29 mouse cellular contexts compared by ENCODE assay signal in the genomic region with DNA sequence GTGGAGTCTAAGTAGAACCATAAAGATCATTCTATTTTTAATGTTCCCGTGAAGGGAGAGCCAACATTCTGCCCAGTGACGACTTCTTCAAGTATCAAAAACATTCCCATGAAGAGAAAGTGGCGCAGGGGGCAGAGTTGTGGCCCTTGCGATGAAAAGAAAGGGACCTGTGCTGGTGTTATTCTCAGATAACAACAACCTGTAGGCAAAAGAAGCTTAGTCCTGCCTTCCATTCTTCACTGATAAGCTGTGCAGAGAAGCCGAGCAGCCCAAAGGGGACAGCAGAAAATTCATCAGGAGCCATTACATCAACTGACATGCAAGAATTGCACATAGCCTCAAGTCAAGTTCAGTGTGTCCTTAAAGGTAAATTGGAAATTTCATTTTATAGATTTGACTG. TPM values are rescaled to one million over a fixed set of nuclear protein-coding genes. Genes with fewer than 3 reads are reported as not detected.
A peak's percentile ranks its signal among the peaks of the same experiment; 100 is the strongest.
DNase-seq lines count a peak whose midpoint lies in the region; ATAC-seq and TF ChIP-seq lines count a peak whose summit lies in the region.
"Had no signal": no experiment of that assay in that cellular context is flagged by ENCODE, and none has a peak within 500 bp of the region (broad histone marks: within the 10 kb centered on the region; RNA-seq: fewer than 3 reads in every experiment).

No protein-coding gene starts in this region.

- peak overlapping the region; percentile 85 for H3K4me2 ChIP-seq in heart, embryonic 13.5 days
- H3K4me2 ChIP-seq in liver, embryonic 14.5 days (ENCODE audit: low read depth) = peak overlapping the region; percentile 88
- H3K4me2 ChIP-seq: midbrain, embryonic 15.5 days; neural tube, embryonic 12.5 days had no signal

- no peak for TF ChIP-seq POLR2A in MEL (IDR thresholded peaks at IDR 0.05; ENCODE audit: control insufficient read depth in 1 of 2, insufficient read depth in 1 of 2, low read depth in 1 of 2, low read length in 2 of 2, poor library complexity in 1 of 2)

- no peaks in the 10 kb centered on the region for H3K27me3 ChIP-seq in heart, embryonic 13.5 days (replicated peaks)
- no peaks in the 10 kb centered on the region for H3K27me3 ChIP-seq in MEL (ENCODE audit: control insufficient read depth in 1 of 2, insufficient read depth in 2 of 2, low read length in 2 of 2)
- no peaks in the 10 kb centered on the region for H3K27me3 ChIP-seq in liver, embryonic 14.5 days (ENCODE audit: control insufficient read depth, insufficient read depth, low read length)
- H3K27me3 ChIP-seq: CH12.LX; hindbrain, embryonic 15.5 days; lung, embryonic 15.5 days; midbrain, embryonic 15.5 days; neural tube, embryonic 12.5 days had no signal

- no peaks in the 10 kb centered on the region for H3K79me2 ChIP-seq in MEL (ENCODE audit: control insufficient read depth, insufficient read depth, low read length, poor library complexity)

- H3K9me3 ChIP-seq in heart, embryonic 13.5 days = no peaks in the 10 kb centered on the region
- H3K9me3 ChIP-seq in MEL (replicated peaks; ENCODE audit: insufficient read depth, low read length) = no peaks in the 10 kb centered on the region
- H3K9me3 ChIP-seq in liver, embryonic 14.5 days (ENCODE audit: control insufficient read depth, low read length) = no peaks in the 10 kb centered on the region
- H3K9me3 ChIP-seq: embryonic facial prominence, embryonic 10.5 days; hindbrain, embryonic 15.5 days; limb, embryonic 13.5 days; lung, embryonic 15.5 days; midbrain, embryonic 15.5 days; neural tube, embryonic 12.5 days had no signal

- no peak for TF ChIP-seq EP300 in MEL (IDR thresholded peaks at IDR 0.05; ENCODE audit: low read depth in 1 of 2, low read length in 2 of 2)
- peak; percentile 73 for TF ChIP-seq EP300 in liver, embryonic 14.5 days (IDR thresholded peaks at IDR 0.05; ENCODE audit: low read depth)

- H3K36me3 ChIP-seq in heart, embryonic 13.5 days = no peaks in the 10 kb centered on the region
- peaks cover 0 to 8% of the 10 kb centered on the region in 2 experiments; a peak in 1 of 4 replicates for H3K36me3 ChIP-seq in MEL (ENCODE audit: control insufficient read depth in 1 of 2, insufficient read depth in 2 of 2, low read length in 2 of 2)
- no peaks in the 10 kb centered on the region for H3K36me3 ChIP-seq in liver, embryonic 14.5 days (replicated peaks; ENCODE audit: control insufficient read depth, insufficient read depth, low read depth)
- H3K36me3 ChIP-seq: embryonic facial prominence, embryonic 10.5 days; hindbrain, embryonic 15.5 days; limb, embryonic 13.5 days; lung, embryonic 15.5 days; midbrain, embryonic 15.5 days; neural tube, embryonic 12.5 days had no signal

- 25% methylated on average over 5 of the region's 5 CpGs for WGBS in heart, embryonic 13.5 days
- WGBS in liver, embryonic 14.5 days (ENCODE audit: insufficient replicate concordance) = 13% methylated on average over 5 of the region's 5 CpGs

- TF ChIP-seq CTCF in MEL (IDR thresholded peaks at IDR 0.05 in 2 of 3, conservative IDR thresholded peaks at IDR 0.05 in 1 of 3; ENCODE audit: control insufficient read depth in 1 of 3, insufficient read depth in 1 of 3, low read depth in 2 of 3, low read length in 3 of 3, poor library complexity in 1 of 3, severe bottlenecking in 1 of 3) = no peak
- TF ChIP-seq CTCF in liver, embryonic 14.5 days (IDR thresholded peaks at IDR 0.05; ENCODE audit: low read depth) = no peak

- no peak for TF ChIP-seq RAD21 in MEL (IDR thresholded peaks at IDR 0.05; ENCODE audit: low read depth, low read length)

- DNase-seq in heart, adult 8-10 months (ENCODE audit: low spot score) = no peak
- peak; percentile 10 for DNase-seq in MEL (ENCODE audit: low read depth, low spot score)
- peak; percentile 60 for DNase-seq in c-Kit-positive CD71-positive TER-119-positive erythroid progenitor cells, embryonic 14.5 days (ENCODE audit: low spot score)
- DNase-seq in liver, embryonic 14.5 days (ENCODE audit: low read depth in 3 of 3, low spot score in 3 of 3) = peak; percentile 48 to 60 (median 51)
- no peak for DNase-seq in thymus, postnatal 10 days (ENCODE audit: low spot score in 2 of 2)
- DNase-seq in lung, postnatal 36 days = no peak
- DNase-seq: B cell, adult 2 months; cerebellum, adult 9-10 months; gastrocnemius, postnatal 25 days; heart, postnatal 4 days; kidney, postnatal 4 days; lung, postnatal 4 days; right cerebral cortex, postnatal 14 days; thymus, adult 2 months had no signal

- ATAC-seq in heart, embryonic 13.5 days (ENCODE audit: extremely low read depth, insufficient number of reproducible peaks, low FRiP score, low TSS enrichment) = no peak
- peak; percentile 69 for ATAC-seq in liver, embryonic 14.5 days (ENCODE audit: insufficient read depth)
- ATAC-seq: midbrain, embryonic 15.5 days had no signal

- no peak overlapping the region for H3K9ac ChIP-seq in heart, embryonic 13.5 days
- H3K9ac ChIP-seq in MEL (ENCODE audit: control insufficient read depth, low read depth, low read length, poor library complexity, severe bottlenecking) = no peak overlapping the region
- H3K9ac ChIP-seq in liver, embryonic 14.5 days (replicated peaks) = peak overlapping the region; percentile 42; the same call in 1 of the 2 replicates
- H3K9ac ChIP-seq: hindbrain, embryonic 15.5 days; limb, embryonic 13.5 days; lung, embryonic 15.5 days; midbrain, embryonic 15.5 days; neural tube, embryonic 12.5 days had no signal

- H3K27ac ChIP-seq in heart, embryonic 13.5 days (replicated peaks) = peak overlapping the region; percentile 49; the same call in 1 of the 2 replicates
- H3K27ac ChIP-seq in MEL (ENCODE audit: control insufficient read depth, low read depth, low read length) = no peak overlapping the region
- peak overlapping the region; percentile 66 for H3K27ac ChIP-seq in liver, embryonic 14.5 days
- H3K27ac ChIP-seq: embryonic facial prominence, embryonic 10.5 days; hindbrain, embryonic 15.5 days; limb, embryonic 13.5 days; lung, embryonic 15.5 days; midbrain, embryonic 15.5 days; neural tube, embryonic 12.5 days; stomach, postnatal 0 days had no signal

- 0 out of 2 replicates have a peak overlapping the region, but pooled peaks have one; percentile 6 for H3K4me3 ChIP-seq in heart, embryonic 13.5 days
- no peak overlapping the region for H3K4me3 ChIP-seq in MEL (ENCODE audit: control insufficient read depth in 1 of 2, insufficient read depth in 1 of 2, low read depth in 2 of 2, low read length in 2 of 2)
- peak overlapping the region; percentile 7 to 17; a peak in 2 of 4 replicates for H3K4me3 ChIP-seq in liver, embryonic 14.5 days (ENCODE audit: insufficient read depth in 1 of 2, low read depth in 2 of 2, low read length in 2 of 2)
- H3K4me3 ChIP-seq: embryonic facial prominence, embryonic 10.5 days; hindbrain, embryonic 15.5 days; lung, embryonic 15.5 days; midbrain, embryonic 15.5 days; neural tube, embryonic 12.5 days had no signal

- peaks cover 16% of the 10 kb centered on the region for H3K4me1 ChIP-seq in heart, embryonic 13.5 days
- H3K4me1 ChIP-seq in MEL (ENCODE audit: control insufficient read depth in 1 of 2, insufficient read depth in 2 of 2, low read length in 2 of 2) = no peaks in the 10 kb centered on the region; a peak in 1 of 4 replicates
- H3K4me1 ChIP-seq in liver, embryonic 14.5 days (replicated peaks; ENCODE audit: control insufficient read depth in 2 of 2, insufficient read depth in 2 of 2, low read length in 1 of 2) = peaks cover 11 to 22% of the 10 kb centered on the region in 2 experiments
- H3K4me1 ChIP-seq: lung, embryonic 15.5 days; neural tube, embryonic 12.5 days had no signal

TF ChIP-seq in MEL, 35 proteins besides CTCF, POLR2A, EP300 and RAD21:
- TF ChIP-seq ZMIZ1 (IDR thresholded peaks at IDR 0.05; ENCODE audit: low read depth, low read length) = no peak
- TF ChIP-seq MXI1 (IDR thresholded peaks at IDR 0.05; ENCODE audit: low read depth, low read length) = no peak
- no peak for TF ChIP-seq CHD2 (IDR thresholded peaks at IDR 0.05; ENCODE audit: low read length)
- TF ChIP-seq MEF2A (IDR thresholded peaks at IDR 0.05; ENCODE audit: extremely low read depth, insufficient replicate concordance, low read depth, low read length, poor library complexity, severe bottlenecking) = no peak
- no peak for TF ChIP-seq NELFE (IDR thresholded peaks at IDR 0.05; ENCODE audit: low read depth, low read length)
- TF ChIP-seq GABPA (IDR thresholded peaks at IDR 0.05; ENCODE audit: low read depth, low read length) = no peak
- no peak for TF ChIP-seq USF1 (IDR thresholded peaks at IDR 0.05; ENCODE audit: low read depth, low read length)
- TF ChIP-seq TCF12 (IDR thresholded peaks at IDR 0.05; ENCODE audit: low read depth, low read length) = no peak
- TF ChIP-seq JUND (IDR thresholded peaks at IDR 0.05; ENCODE audit: low read depth, low read length) = no peak
- TF ChIP-seq E2F4 (IDR thresholded peaks at IDR 0.05; ENCODE audit: borderline replicate concordance, low read depth, low read length) = no peak
- no peak for TF ChIP-seq TAL1 (IDR thresholded peaks at IDR 0.05; ENCODE audit: low read length)
- no peak for TF ChIP-seq USF2 (IDR thresholded peaks at IDR 0.05; ENCODE audit: borderline replicate concordance in 1 of 2, insufficient read depth in 1 of 2, low read depth in 1 of 2, low read length in 2 of 2)
- no peak for TF ChIP-seq UBTF (IDR thresholded peaks at IDR 0.05; ENCODE audit: borderline replicate concordance, insufficient read depth, low read depth, low read length)
- no peak for TF ChIP-seq BHLHE40 (IDR thresholded peaks at IDR 0.05; ENCODE audit: borderline replicate concordance, low read depth, low read length)
- TF ChIP-seq MAFK (IDR thresholded peaks at IDR 0.05; ENCODE audit: borderline replicate concordance, low read depth, low read length) = no peak
- no peak for TF ChIP-seq MAZ (IDR thresholded peaks at IDR 0.05; ENCODE audit: low read depth, low read length)
- TF ChIP-seq TBP (IDR thresholded peaks at IDR 0.05; ENCODE audit: low read depth, low read length) = no peak
- no peak for TF ChIP-seq KAT2A (conservative IDR thresholded peaks at IDR 0.05; ENCODE audit: low read depth, low read length)
TF ChIP-seq in MEL: peak in this region for 0.

RNA-seq across cellular contexts. Expression of gene Gfral, which starts 24.5 kb away (rescaled TPM):
- polyA plus RNA-seq in heart, embryonic 13.5 days (2015; fragmentation: Nextera tagmentation; extraction: Ambion mirVana) = not detected in 2 replicates
- not detected for total RNA-seq in heart, adult 8-10 months (2022)
- not detected in 2 replicates for total RNA-seq in MEL (2012; rRNA removed)
- polyA plus RNA-seq in MEL (2012; ENCODE audit: insufficient read depth in 1 of 2, insufficient read length in 2 of 2, low read depth in 1 of 2, low replicate concordance in 2 of 2, missing spikeins in 1 of 2) = not detected
- not detected in 2 replicates for polyA plus RNA-seq in liver, embryonic 14.5 days (2012; rRNA removed)
- polyA plus RNA-seq in liver, embryonic 14.5 days (2014; fragmentation: Nextera tagmentation; extraction: Ambion mirVana) = not detected in 2 replicates
- total RNA-seq: adrenal gland, postnatal 10 days; CH12.LX; gastrocnemius, postnatal 25 days; heart, postnatal 4 days; left cerebral cortex, adult 18-20 months; left cerebral cortex, postnatal 25 days had no signal
- polyA plus RNA-seq: embryonic facial prominence, embryonic 10.5 days; forebrain, embryonic 11.5 days; hindbrain, embryonic 15.5 days; intestine, embryonic 14.5 days; kidney, embryonic 14.5 days; limb, embryonic 13.5 days; lung, embryonic 15.5 days; midbrain, embryonic 15.5 days; neural tube, embryonic 12.5 days; stomach, postnatal 0 days; thymus, adult 2 months had no signal

Comparison
In these comparisons a context has a peak if more than half of its experiments do, and no peak if none do; other contexts are left out.
1. H3K4me3 ChIP-seq: peak in heart, embryonic 13.5 days (single experiment) and liver, embryonic 14.5 days (2 of 2); none in MEL (0 of 2).
2. DNase-seq: peak in MEL (single experiment), c-Kit-positive CD71-positive TER-119-positive erythroid progenitor cells, embryonic 14.5 days (single experiment) and liver, embryonic 14.5 days (3 of 3); none in heart, adult 8-10 months (single experiment), thymus, postnatal 10 days (0 of 2) and lung, postnatal 36 days (single experiment).